Mouse (Mus musculus) erythroblast, embryonic 14.5 days (primary cell): ENCODE data around the gene Ssx2ip. TPM values are rescaled to one million over a fixed set of nuclear protein-coding genes. Genes with fewer than 3 reads are reported as not detected.
A peak's percentile ranks its signal among the peaks of the same experiment; 100 is the strongest.

ENCODE experiments used
- H3K27me3 ChIP-seq: 2 replicates; pipeline ENCODE4 v1.6.1; 2012; ENCODE audit warnings: inconsistent platforms; ENCODE audit not compliant: control insufficient read depth
- H3K36me3 ChIP-seq: 2 replicates; pipeline ENCODE4 v1.6.1; 2012; ENCODE audit warnings: mild to moderate bottlenecking, inconsistent platforms; ENCODE audit not compliant: control insufficient read depth
- H3K4me1 ChIP-seq: 2 replicates; pipeline ENCODE4 v1.6.1; 2012; ENCODE audit warnings: inconsistent platforms; ENCODE audit not compliant: control insufficient read depth
- H3K4me3 ChIP-seq: replicated peaks from 2 replicates; pipeline ENCODE3; 2012; ENCODE audit warnings: moderate library complexity, mild to moderate bottlenecking, inconsistent platforms
- H3K9me3 ChIP-seq: 2 replicates; pipeline ENCODE4 v1.6.1; 2012; ENCODE audit warnings: low read length, inconsistent platforms, mixed read lengths; ENCODE audit not compliant: control insufficient read depth
- GATA1 ChIP-seq: IDR thresholded peaks from 2 replicates; pipeline ENCODE4 v1.6.1; 2012; ENCODE audit warnings: low read length, inconsistent platforms, mixed read lengths
- TAL1 ChIP-seq: IDR thresholded peaks from 3 replicates; pipeline ENCODE4 v1.6.1; 2012; ENCODE audit warnings: low read length, inconsistent platforms, mixed read lengths
- polyA plus RNA-seq: library from polyadenylated mRNA; stranded (reverse); fragments of >175 nt; gene quantifications from 2 replicates; pipeline ENCODE4 v1.2.3, GENCODE M21; 2012

Gene Ssx2ip
- polyA plus RNA-seq, 1 experiment: 7.2 TPM

DNA sequence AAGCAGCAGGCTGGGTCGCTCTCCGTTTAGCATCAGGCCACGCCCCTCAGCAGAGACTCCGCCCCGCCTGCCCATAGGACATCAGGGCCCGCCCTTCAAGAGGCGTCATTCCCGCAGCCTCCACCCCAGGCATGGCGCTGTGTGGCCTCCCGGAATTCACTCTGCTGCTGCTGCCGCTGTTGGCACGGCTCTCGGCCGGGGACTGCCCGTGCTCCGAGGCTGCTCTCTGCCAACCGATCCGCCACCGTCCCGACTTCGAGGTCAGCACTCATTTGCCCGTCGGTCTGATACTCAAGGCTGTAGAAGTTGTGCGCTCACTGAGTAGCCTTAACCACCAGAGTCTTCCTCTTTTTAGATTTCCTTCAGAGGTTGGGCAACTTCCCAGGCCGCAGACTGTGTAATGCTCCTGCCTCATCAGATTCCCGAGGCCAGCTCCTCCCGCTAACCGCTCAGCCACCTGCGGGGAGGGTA lies 46.0 kb downstream of the Ssx2ip start:
- Histone ChIP-seq H3K27me3 (no peaks in the 10 kb centered on the region), H3K9me3 (peaks cover 7% of the 10 kb centered on the region), H3K36me3 (peaks cover 18% of the 10 kb centered on the region), H3K4me3 (peak overlapping the region; percentile 74), H3K4me1 (peaks cover 39% of the 10 kb centered on the region)
- no peak for TF ChIP-seq TAL1
- no peak for TF ChIP-seq GATA1

DNA sequence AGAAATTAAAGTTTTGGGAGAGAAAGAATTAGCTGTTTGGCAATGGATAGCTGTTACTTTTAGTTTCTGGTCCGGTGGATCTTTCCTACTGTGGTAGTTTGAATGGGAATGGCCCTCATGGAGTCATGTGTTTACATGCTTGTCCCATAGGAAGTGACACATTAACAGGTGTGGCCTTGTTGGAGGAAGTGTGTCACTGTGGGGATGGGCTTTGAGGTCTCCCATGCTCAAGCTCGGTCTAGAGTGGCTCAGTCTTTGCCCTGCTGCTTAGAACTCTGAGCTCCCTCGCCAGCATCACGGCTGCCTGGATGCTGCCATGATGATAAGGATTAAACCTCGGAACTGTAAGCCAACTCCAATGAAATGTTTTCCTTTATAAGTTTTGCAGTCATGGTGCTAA lies 46.9 kb downstream of the Ssx2ip start:
- H3K4me3 ChIP-seq: no peak overlapping the region
- no peaks in the 10 kb centered on the region for H3K27me3 ChIP-seq
- TF ChIP-seq GATA1 (no peak), TAL1 (no peak)
- peaks cover 13% of the 10 kb centered on the region for H3K36me3 ChIP-seq
- H3K4me1 ChIP-seq: peaks cover 39% of the 10 kb centered on the region
- H3K9me3 ChIP-seq: no peaks in the 10 kb centered on the region

DNA sequence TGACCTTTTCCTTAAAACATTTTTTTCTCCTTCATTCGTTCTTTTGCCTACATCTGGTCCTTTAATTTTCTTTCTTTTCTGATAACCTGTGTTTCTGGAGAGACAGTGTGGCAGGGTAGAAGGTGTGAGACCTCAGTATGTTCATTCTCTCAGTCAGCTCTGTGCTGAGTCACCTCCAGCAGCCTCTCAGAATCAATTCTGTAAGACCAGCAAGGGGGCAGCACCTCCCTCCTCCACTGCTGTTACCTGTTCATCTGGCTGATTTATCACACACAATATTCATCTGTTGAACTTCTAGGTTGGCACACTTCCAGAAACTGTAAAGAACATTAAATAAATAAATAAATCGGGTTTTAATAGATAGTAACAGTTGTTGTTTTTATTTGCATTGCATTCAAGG lies 58.5 kb downstream of the Ssx2ip start:
- TF ChIP-seq GATA1 (no peak), TAL1 (no peak)
- H3K4me1 ChIP-seq: no peaks in the 10 kb centered on the region
- H3K36me3 ChIP-seq: peaks cover 1% of the 10 kb centered on the region
- H3K9me3 ChIP-seq: no peaks in the 10 kb centered on the region
- H3K27me3 ChIP-seq: no peaks in the 10 kb centered on the region
- H3K4me3 ChIP-seq: no peak overlapping the region

DNA sequence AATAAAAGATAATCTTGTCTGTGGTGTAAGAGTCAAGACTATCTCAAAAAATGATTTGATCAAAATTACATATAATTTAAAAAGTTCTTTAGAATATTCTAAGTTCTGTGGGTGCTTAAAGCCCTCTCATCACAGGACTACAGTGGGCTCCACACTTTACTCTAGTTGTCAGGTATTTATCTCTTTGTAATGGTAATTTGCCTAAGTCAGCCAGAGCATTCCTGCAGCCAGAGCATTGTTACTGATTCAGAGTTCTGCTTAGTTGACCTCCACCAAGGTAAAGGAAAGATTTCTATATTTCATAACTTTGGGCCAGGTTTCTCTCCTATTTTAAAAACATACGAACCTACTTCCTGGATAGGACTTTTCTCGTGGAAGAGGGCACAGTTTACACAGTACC lies 64.8 kb downstream of the Ssx2ip start:
- no peak overlapping the region for H3K4me3 ChIP-seq
- no peaks in the 10 kb centered on the region; the same call in 1 of the 2 replicates for H3K36me3 ChIP-seq
- TF ChIP-seq GATA1: no peak
- no peak for TF ChIP-seq TAL1
- H3K4me1 ChIP-seq: no peaks in the 10 kb centered on the region
- no peaks in the 10 kb centered on the region for H3K27me3 ChIP-seq
- no peaks in the 10 kb centered on the region for H3K9me3 ChIP-seq

DNA sequence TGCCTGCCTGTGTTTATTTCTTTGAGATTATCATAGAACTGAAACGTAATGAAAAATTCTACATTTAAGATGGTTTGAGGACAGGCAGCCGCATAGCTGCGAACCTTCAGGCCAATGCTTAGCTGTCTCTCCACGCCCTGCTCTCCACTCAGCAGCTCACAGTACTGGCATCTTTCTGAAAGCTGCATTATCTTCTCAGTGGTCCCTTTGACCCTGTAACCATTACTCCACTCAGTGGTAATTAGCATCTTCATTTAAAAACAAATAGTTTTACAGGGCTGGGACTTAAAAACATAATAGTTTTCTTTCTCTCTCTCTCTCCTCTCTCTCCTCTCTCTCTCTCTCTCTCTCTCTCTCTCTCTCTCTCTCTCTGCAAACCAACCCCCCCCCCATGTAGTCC lies 68.2 kb downstream of the Ssx2ip start:
- no peaks in the 10 kb centered on the region for H3K9me3 ChIP-seq
- no peak for TF ChIP-seq GATA1
- no peaks in the 10 kb centered on the region for H3K36me3 ChIP-seq
- no peaks in the 10 kb centered on the region for H3K4me1 ChIP-seq
- no peak overlapping the region for H3K4me3 ChIP-seq
- H3K27me3 ChIP-seq: no peaks in the 10 kb centered on the region

DNA sequence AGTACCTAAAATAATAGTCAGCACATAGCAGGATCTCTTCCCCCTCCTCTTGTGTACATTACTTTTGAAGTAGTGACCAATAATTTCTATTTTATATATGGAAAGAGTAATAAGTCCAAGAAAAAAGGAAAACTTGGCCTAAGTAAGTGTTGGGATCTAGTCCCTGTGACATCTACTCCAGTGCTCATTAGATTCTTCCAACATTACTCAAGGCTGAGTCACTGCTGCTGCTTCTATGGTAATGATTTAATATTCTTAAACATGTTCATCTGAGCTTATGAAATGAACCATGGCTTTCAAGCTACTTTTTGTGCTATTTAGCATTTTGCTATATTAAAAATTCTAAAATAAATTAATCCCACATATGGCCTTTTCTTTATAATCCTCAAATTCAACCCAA lies 69.3 kb downstream of the Ssx2ip start:
- Histone ChIP-seq H3K27me3 (no peaks in the 10 kb centered on the region), H3K4me3 (no peak overlapping the region), H3K36me3 (no peaks in the 10 kb centered on the region), H3K4me1 (no peaks in the 10 kb centered on the region), H3K9me3 (no peaks in the 10 kb centered on the region)
- TF ChIP-seq GATA1: no peak
- TF ChIP-seq TAL1: no peak

DNA sequence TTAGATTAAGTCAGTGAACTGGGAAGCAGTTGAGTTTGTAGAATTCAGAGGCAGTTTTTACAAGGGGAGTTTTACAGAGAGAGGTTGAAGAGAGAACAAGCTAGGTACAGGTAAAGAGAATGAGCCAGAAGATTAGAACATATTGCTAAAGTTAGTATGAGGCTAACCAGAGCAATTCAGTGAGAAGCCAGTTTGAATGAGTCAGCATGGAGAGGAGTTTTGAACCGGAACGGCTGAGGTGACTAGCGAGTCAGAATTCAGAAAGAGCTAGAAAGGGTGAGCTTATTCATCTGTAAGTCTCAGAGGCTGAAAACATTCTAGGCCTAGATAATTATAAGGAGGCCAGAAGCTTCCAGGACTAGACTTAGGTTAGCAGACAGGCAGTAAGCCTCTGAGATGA lies 70.0 kb downstream of the Ssx2ip start:
- Histone ChIP-seq H3K27me3 (no peaks in the 10 kb centered on the region), H3K4me3 (no peak overlapping the region), H3K36me3 (no peaks in the 10 kb centered on the region), H3K4me1 (no peaks in the 10 kb centered on the region), H3K9me3 (no peaks in the 10 kb centered on the region)
- TF ChIP-seq GATA1: no peak
- TF ChIP-seq TAL1: no peak

DNA sequence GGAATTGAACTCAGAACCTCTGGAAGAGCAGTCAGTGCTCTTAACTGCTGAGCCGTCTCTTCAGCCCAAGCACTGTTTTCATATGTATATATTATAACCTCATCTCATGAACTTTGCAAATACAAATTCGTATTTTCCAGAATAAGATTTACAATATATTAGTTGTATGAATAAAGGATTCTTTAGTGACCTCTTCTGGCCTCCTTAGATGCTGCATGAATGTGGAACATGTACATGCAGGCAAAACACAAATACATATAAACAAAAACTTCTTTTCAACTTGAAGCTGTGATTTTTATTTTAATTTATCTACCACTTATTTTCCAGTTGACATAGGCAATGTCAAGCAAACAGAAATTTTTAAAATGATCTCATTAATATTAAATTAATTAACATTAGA lies 77.6 kb downstream of the Ssx2ip start:
- no peak for TF ChIP-seq GATA1
- no peak for TF ChIP-seq TAL1
- Histone ChIP-seq H3K36me3 (no peaks in the 10 kb centered on the region), H3K27me3 (no peaks in the 10 kb centered on the region), H3K4me3 (no peak overlapping the region), H3K4me1 (no peaks in the 10 kb centered on the region), H3K9me3 (no peaks in the 10 kb centered on the region)

DNA sequence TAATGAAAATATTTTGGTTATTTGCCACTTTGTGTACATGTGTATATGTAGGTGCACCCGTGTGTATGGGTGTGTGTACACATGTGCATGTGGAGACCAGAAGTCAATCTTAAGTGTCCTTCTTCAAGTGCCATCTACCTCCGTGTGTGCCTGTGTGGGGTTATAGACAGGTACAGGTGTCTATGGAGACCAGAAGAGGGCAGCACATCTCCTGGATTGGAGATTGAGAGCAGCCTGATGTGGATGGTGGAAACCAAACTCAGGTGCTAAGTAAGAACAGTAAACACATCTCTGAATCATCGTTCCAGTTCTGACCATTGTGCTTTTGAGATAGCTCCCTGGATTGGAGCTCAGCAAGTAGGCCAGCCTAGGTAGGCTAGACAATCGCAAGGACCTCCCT lies 82.0 kb downstream of the Ssx2ip start:
- Histone ChIP-seq H3K9me3 (no peaks in the 10 kb centered on the region), H3K4me1 (no peaks in the 10 kb centered on the region)
- TF ChIP-seq TAL1 (no peak), GATA1 (no peak)

More for the DNA sequence above, 82.0 kb downstream of the Ssx2ip start:
- Histone ChIP-seq H3K4me3 (no peak overlapping the region), H3K27me3 (no peaks in the 10 kb centered on the region), H3K36me3 (no peaks in the 10 kb centered on the region)

Other genes with a start within 250 kb of the Ssx2ip start
- 0.01 TPM in 1 of 2 replicates, not detected in the other for gene Lpar3, start 183.7 kb upstream of the Ssx2ip start, polyA plus RNA-seq
- gene Ctbs, start 45.2 kb downstream of the Ssx2ip start, polyA plus RNA-seq: 0.36 and 0.53 TPM in 2 replicates
- 0.03 TPM in 1 of 2 replicates, not detected in the other for gene Spata1, start 95.1 kb downstream of the Ssx2ip start, polyA plus RNA-seq
- 20.4 and 22.7 TPM in 2 replicates for gene Gng5, start 95.2 kb downstream of the Ssx2ip start, polyA plus RNA-seq
- 2.1 and 2.5 TPM in 2 replicates for gene Rpf1, start 116.8 kb downstream of the Ssx2ip start, polyA plus RNA-seq
- 0.02 TPM in 1 of 2 replicates, not detected in the other for gene Uox, start 165.8 kb downstream of the Ssx2ip start, polyA plus RNA-seq
- not detected in 2 replicates for gene Dnase2b, start 211.0 kb downstream of the Ssx2ip start, polyA plus RNA-seq
- not detected in 2 replicates for gene 4930503B20Rik, start 246.7 kb downstream of the Ssx2ip start, polyA plus RNA-seq